Mouse (Mus musculus) brain, embryonic 14.5 days (tissue): ENCODE data around the gene Itga9.

Experiments
- CTCF ChIP-seq: fragments of 200-500 bp; IDR thresholded peaks from 2 replicates; pipeline ENCODE4 v1.5.1; 2012; ENCODE audit warnings: inconsistent platforms, mild to moderate bottlenecking, moderate library complexity, borderline replicate concordance; ENCODE audit not compliant: insufficient read depth, insufficient read length; ENCODE audit errors: extremely low read depth
- POLR2A ChIP-seq: fragments of 200-500 bp; IDR thresholded peaks from 2 replicates; pipeline ENCODE4 v1.6.1; 2012; ENCODE audit warnings: mild to moderate bottlenecking, inconsistent platforms, borderline replicate concordance; ENCODE audit not compliant: poor library complexity, insufficient read depth, insufficient read length, severe bottlenecking; ENCODE audit errors: extremely low read depth

- TF ChIP-seq POLR2A (no peak), CTCF (no peak)
Measured at GRCm38 (mm10) chr9:118621691-118622090, 15.2 kb downstream of the Itga9 start.
